Mouse (Mus musculus) liver, embryonic 14.5 days (tissue): ENCODE measurements around the gene Btbd9.

ENCODE experiments used
- CTCF ChIP-seq: IDR thresholded peaks from 2 replicates; pipeline ENCODE4 v1.5.1; 2016; ENCODE audit warnings: antibody characterized with exemption, low read depth, control low read depth
- EP300 ChIP-seq: IDR thresholded peaks from 2 replicates; pipeline ENCODE4 v1.6.1; 2016; ENCODE audit warnings: antibody characterized with exemption, low read depth

- TF ChIP-seq CTCF (no peak), EP300 (no peak)
Measured at GRCm38 (mm10) chr17:30606206-30606605, 29.9 kb upstream of the Btbd9 start.
